Mouse (Mus musculus): ENCODE results near the gene Nol11. TPM values are rescaled to one million over a fixed set of nuclear protein-coding genes. Genes with fewer than 3 reads are reported as not detected.
A peak's percentile ranks its signal among the peaks of the same experiment; 100 is the strongest.

Gene Nol11
- total and polyA plus RNA-seq, 3 experiments = 58.5 to 110 (median 93.8) TPM

GRCm38 (mm10) chr11:107199281-107199680 is 10.1 kb upstream of the Nol11 start:
- Histone ChIP-seq H3K36me3 (ENCODE audit: control insufficient read depth in 1 of 2, insufficient read depth in 2 of 2, low read length in 2 of 2) (peaks cover 0 to 7% of the 10 kb centered on the region in 2 experiments; a peak in 2 of 4 replicates), H3K27ac (ENCODE audit: control insufficient read depth, low read depth, low read length) (no peak overlapping the region), H3K9ac (ENCODE audit: control insufficient read depth, low read depth, low read length, poor library complexity, severe bottlenecking) (no peak overlapping the region), H3K79me2 (ENCODE audit: control insufficient read depth, insufficient read depth, low read length, poor library complexity) (no peaks in the 10 kb centered on the region), H3K9me3 (replicated peaks; ENCODE audit: insufficient read depth, low read length) (no peaks in the 10 kb centered on the region), H3K27me3 (ENCODE audit: control insufficient read depth in 1 of 2, insufficient read depth in 2 of 2, low read length in 2 of 2) (no peaks in the 10 kb centered on the region), H3K4me3 (ENCODE audit: control insufficient read depth in 1 of 2, insufficient read depth in 1 of 2, low read depth in 2 of 2, low read length in 2 of 2) (no peak overlapping the region), H3K4me1 (ENCODE audit: control insufficient read depth in 1 of 2, insufficient read depth in 2 of 2, low read length in 2 of 2) (peaks cover 0 to 6% of the 10 kb centered on the region in 2 experiments; a peak in 1 of 4 replicates)
- DNase-seq (ENCODE audit: low read depth, low spot score) = peak; percentile 45
- TF ChIP-seq MEF2A (IDR thresholded peaks at IDR 0.05; ENCODE audit: extremely low read depth, insufficient replicate concordance, low read depth, low read length, poor library complexity, severe bottlenecking) = no peak
- TF ChIP-seq USF2 (IDR thresholded peaks at IDR 0.05; ENCODE audit: borderline replicate concordance in 1 of 2, insufficient read depth in 1 of 2, low read depth in 1 of 2, low read length in 2 of 2) = no peak
- TF ChIP-seq SIN3A (IDR thresholded peaks at IDR 0.05; ENCODE audit: low read length) = no peak
- no peak for TF ChIP-seq RCOR1 (IDR thresholded peaks at IDR 0.05; ENCODE audit: low read depth, low read length)
- TF ChIP-seq GATA1 (IDR thresholded peaks at IDR 0.05; ENCODE audit: low read depth, low read length) = no peak
- no peak for TF ChIP-seq TAL1 (IDR thresholded peaks at IDR 0.05; ENCODE audit: low read length)
- no peak for TF ChIP-seq MAFK (IDR thresholded peaks at IDR 0.05; ENCODE audit: borderline replicate concordance, low read depth, low read length)

GRCm38 (mm10) chr11:107195334-107195733 is 6.2 kb upstream of the Nol11 start:
- Histone ChIP-seq H3K4me3 (ENCODE audit: control insufficient read depth in 1 of 2, insufficient read depth in 1 of 2, low read depth in 2 of 2, low read length in 2 of 2) (no peak overlapping the region), H3K9ac (ENCODE audit: control insufficient read depth, low read depth, low read length, poor library complexity, severe bottlenecking) (no peak overlapping the region), H3K36me3 (ENCODE audit: control insufficient read depth in 1 of 2, insufficient read depth in 2 of 2, low read length in 2 of 2) (peaks cover 0 to 7% of the 10 kb centered on the region in 2 experiments; a peak in 2 of 4 replicates), H3K9me3 (replicated peaks; ENCODE audit: insufficient read depth, low read length) (no peaks in the 10 kb centered on the region), H3K79me2 (ENCODE audit: control insufficient read depth, insufficient read depth, low read length, poor library complexity) (no peaks in the 10 kb centered on the region), H3K27ac (ENCODE audit: control insufficient read depth, low read depth, low read length) (no peak overlapping the region), H3K27me3 (ENCODE audit: control insufficient read depth in 1 of 2, insufficient read depth in 2 of 2, low read length in 2 of 2) (no peaks in the 10 kb centered on the region), H3K4me1 (ENCODE audit: control insufficient read depth in 1 of 2, insufficient read depth in 2 of 2, low read length in 2 of 2) (peaks cover 0 to 6% of the 10 kb centered on the region in 2 experiments; a peak in 1 of 4 replicates)
- DNase-seq (ENCODE audit: low read depth, low spot score) = no peak
- TF ChIP-seq GATA1 (IDR thresholded peaks at IDR 0.05; ENCODE audit: low read depth, low read length) (no peak), ZC3H11A (IDR thresholded peaks at IDR 0.05; ENCODE audit: low read depth, low read length) (no peak), RCOR1 (IDR thresholded peaks at IDR 0.05; ENCODE audit: low read depth, low read length) (no peak), KAT2A (conservative IDR thresholded peaks at IDR 0.05; ENCODE audit: low read depth, low read length) (no peak), ELF1 (IDR thresholded peaks at IDR 0.05; ENCODE audit: low read depth, low read length) (no peak), NRF1 (IDR thresholded peaks at IDR 0.05; ENCODE audit: insufficient read depth, low read depth, low read length, poor library complexity, severe bottlenecking) (no peak), CHD1 (IDR thresholded peaks at IDR 0.05; ENCODE audit: low read depth, low read length) (no peak), ETS1 (IDR thresholded peaks at IDR 0.05; ENCODE audit: low read depth, low read length) (no peak), TCF12 (IDR thresholded peaks at IDR 0.05; ENCODE audit: low read depth, low read length) (no peak), EP300 (IDR thresholded peaks at IDR 0.05; ENCODE audit: low read depth in 1 of 2, low read length in 2 of 2) (no peak), JUND (IDR thresholded peaks at IDR 0.05; ENCODE audit: low read depth, low read length) (no peak), USF2 (IDR thresholded peaks at IDR 0.05; ENCODE audit: borderline replicate concordance in 1 of 2, insufficient read depth in 1 of 2, low read depth in 1 of 2, low read length in 2 of 2) (no peak), POLR2AphosphoS5 (IDR thresholded peaks at IDR 0.05; ENCODE audit: borderline replicate concordance, low read depth, low read length) (no peak)

All from MEL (cell line).